25 mouse cellular contexts compared by ENCODE assay signal in genomic region chr11:4103522-4103921, GRCm38 (mm10). TPM values are rescaled to one million over a fixed set of nuclear protein-coding genes. Genes with fewer than 3 reads are reported as not detected.
DNase-seq lines count a peak whose midpoint lies in the region; ATAC-seq and TF ChIP-seq lines count a peak whose summit lies in the region.
"Had no signal": no experiment of that assay in that cellular context is flagged by ENCODE, and none has a peak within 500 bp of the region (broad histone marks: within the 10 kb centered on the region; RNA-seq: fewer than 3 reads in every experiment).

No protein-coding gene starts in this region.

- no peak for TF ChIP-seq EP300 in lung, postnatal 0 days (IDR thresholded peaks at IDR 0.05)

- WGBS in lung, embryonic 16.5 days, result 63% methylated on average over 14 of the region's 14 CpGs
- 60% methylated on average over 14 of the region's 14 CpGs for WGBS in lung, postnatal 0 days

- peak overlapping the region; percentile 79; the same call in 1 of the 2 replicates for H3K27ac ChIP-seq in layer of hippocampus, adult 2 months
- peak overlapping the region; percentile 1; the same call in 1 of the 2 replicates for H3K27ac ChIP-seq in left cerebral cortex, adult 2 months
- 0 out of 2 replicates have a peak overlapping the region, but pooled peaks have one; percentile 27 for H3K27ac ChIP-seq in lung, embryonic 16.5 days (ENCODE audit: low read length)
- no peak overlapping the region for H3K27ac ChIP-seq in lung, postnatal 0 days (ENCODE audit: low read length)

- intact Hi-C loops in left cerebral cortex, adult 2 months (cut with DNase I), result no loop called here

- H3K4me1 ChIP-seq in lung, embryonic 16.5 days (replicated peaks; ENCODE audit: control insufficient read depth, insufficient read depth, low read length), result no peaks in the 10 kb centered on the region
- no peaks in the 10 kb centered on the region for H3K4me1 ChIP-seq in lung, postnatal 0 days (ENCODE audit: insufficient read depth, low read depth, low read length)

- no peak for DNase-seq in layer of hippocampus, adult 2 months (ENCODE audit: low spot score in 2 of 2)
- no peak for DNase-seq in layer of hippocampus, adult 11-12 months (ENCODE audit: low spot score)
- DNase-seq in left cerebral cortex, adult 2 months (ENCODE audit: extremely low spot score in 1 of 2, low spot score in 2 of 2), result no peak
- DNase-seq in left cerebral cortex, adult 8-10 months (ENCODE audit: low spot score in 2 of 2), result no peak
- no peak for DNase-seq in lung, postnatal 36 days
- DNase-seq in lung, postnatal 0 days (ENCODE audit: low spot score), result no peak
- DNase-seq in lung, postnatal 10 days, result no peak
- DNase-seq: adrenal gland, adult 2 months; adrenal gland, adult 8-10 months; adrenal gland, postnatal 10 days; adrenal gland, postnatal 14 days; adrenal gland, postnatal 25 days; adrenal gland, postnatal 36 days; B cell, adult 2 months; cerebellum, adult 11 months; cerebellum, adult 11-12 months had no signal

- no peaks in the 10 kb centered on the region for H3K9me3 ChIP-seq in lung, embryonic 16.5 days (ENCODE audit: control insufficient read depth, low read length)
- H3K9me3 ChIP-seq in lung, postnatal 0 days (ENCODE audit: low read length), result no peaks in the 10 kb centered on the region
- H3K9me3 ChIP-seq: G1E had no signal

- TF ChIP-seq CTCF in layer of hippocampus, adult 2 months (conservative IDR thresholded peaks at IDR 0.05), result no peak
- TF ChIP-seq CTCF in left cerebral cortex, adult 2 months (IDR thresholded peaks at IDR 0.05), result no peak
- no peak for TF ChIP-seq CTCF in lung, postnatal 0 days (IDR thresholded peaks at IDR 0.05)

- H3K9ac ChIP-seq in lung, embryonic 16.5 days (ENCODE audit: low read length), result no peak overlapping the region
- no peak overlapping the region for H3K9ac ChIP-seq in lung, postnatal 0 days (replicated peaks; ENCODE audit: low read depth)

- no peak overlapping the region for H3K4me3 ChIP-seq in layer of hippocampus, adult 2 months
- H3K4me3 ChIP-seq in left cerebral cortex, adult 2 months, result no peak overlapping the region
- no peak overlapping the region for H3K4me3 ChIP-seq in lung, embryonic 16.5 days (ENCODE audit: low read length)
- no peak overlapping the region for H3K4me3 ChIP-seq in lung, postnatal 0 days (ENCODE audit: low read depth, low read length)

- no peaks in the 10 kb centered on the region for H3K27me3 ChIP-seq in lung, embryonic 16.5 days (ENCODE audit: control insufficient read depth, insufficient read depth, low read depth, low read length)
- no peaks in the 10 kb centered on the region for H3K27me3 ChIP-seq in lung, postnatal 0 days (replicated peaks; ENCODE audit: insufficient read depth, low read length)
- H3K27me3 ChIP-seq: CH12.LX, Patski had no signal

- peak; percentile 81 for ATAC-seq in lung, embryonic 16.5 days (ENCODE audit: low read depth)
- peak; percentile 65 for ATAC-seq in lung, postnatal 0 days
- ATAC-seq: activated CD4-positive, CD25-positive, alpha-beta regulatory T cell, adult 4 months; CD4-positive, CD25-positive, alpha-beta regulatory T cell, adult 4 months; Patski had no signal

- H3K36me3 ChIP-seq in lung, embryonic 16.5 days (ENCODE audit: control insufficient read depth, insufficient read depth, low read length), result no peaks in the 10 kb centered on the region
- H3K36me3 ChIP-seq in lung, postnatal 0 days (ENCODE audit: insufficient read depth, low read length), result no peaks in the 10 kb centered on the region

- H3K4me2 ChIP-seq in lung, embryonic 16.5 days (ENCODE audit: low read depth, low read length), result no peak overlapping the region
- H3K4me2 ChIP-seq in lung, postnatal 0 days (replicated peaks; ENCODE audit: low read depth, low read length), result no peak overlapping the region

RNA-seq across cellular contexts. Expression of gene Mtfp1, which starts 8.3 kb away (rescaled TPM):
- total RNA-seq in layer of hippocampus, adult 2 months (2021), result 100 to 1,000 TPM; 115 to 119 TPM
- 100 to 1,000 TPM in 1 of 2 experiments, 10 to 100 TPM in 1; 91.0 to 101 TPM for total RNA-seq in left cerebral cortex, adult 2 months (2021)
- 10 to 100 TPM; 67.7 to 84.0 (median 72.4) TPM for total RNA-seq in left cerebral cortex, adult 8-10 months (2022)
- 9.5 and 9.6 TPM in 2 replicates for polyA plus RNA-seq in lung, embryonic 16.5 days (2015; fragmentation: Nextera tagmentation; extraction: Ambion mirVana)
- 6.4 and 6.5 TPM in 2 replicates for polyA plus RNA-seq in lung, postnatal 0 days (2015; fragmentation: Nextera tagmentation; extraction: Ambion mirVana)

RNA-seq across cellular contexts. Expression of gene Sec14l2, which starts 19.7 kb away (rescaled TPM):
- total RNA-seq in layer of hippocampus, adult 2 months (2021), result 10 to 100 TPM; 62.8 to 67.6 TPM
- total RNA-seq in left cerebral cortex, adult 2 months (2021), result 10 to 100 TPM; 37.7 to 45.2 TPM
- 10 to 100 TPM; 35.3 to 36.8 (median 36.4) TPM for total RNA-seq in left cerebral cortex, adult 8-10 months (2022)
- 2.9 and 3.3 TPM in 2 replicates for polyA plus RNA-seq in lung, embryonic 16.5 days (2015; fragmentation: Nextera tagmentation; extraction: Ambion mirVana)
- polyA plus RNA-seq in lung, postnatal 0 days (2015; fragmentation: Nextera tagmentation; extraction: Ambion mirVana), result 6.5 and 7.6 TPM in 2 replicates

RNA-seq across cellular contexts. Expression of gene Rnf215, which starts 31.5 kb away (rescaled TPM):
- 10 to 100 TPM; 33.8 to 35.6 TPM for total RNA-seq in layer of hippocampus, adult 2 months (2021)
- total RNA-seq in left cerebral cortex, adult 2 months (2021), result 10 to 100 TPM; 32.1 to 32.6 TPM
- total RNA-seq in left cerebral cortex, adult 8-10 months (2022), result 10 to 100 TPM; 24.8 to 35.0 (median 31.1) TPM
- polyA plus RNA-seq in lung, embryonic 16.5 days (2015; fragmentation: Nextera tagmentation; extraction: Ambion mirVana), result 33.6 and 35.7 TPM in 2 replicates
- 57.8 and 59.0 TPM in 2 replicates for polyA plus RNA-seq in lung, postnatal 0 days (2015; fragmentation: Nextera tagmentation; extraction: Ambion mirVana)

RNA-seq across cellular contexts. Expression of gene Sec14l3, which starts 38.9 kb away (rescaled TPM):
- 1 to 10 TPM; 1.3 to 2.6 TPM for total RNA-seq in layer of hippocampus, adult 2 months (2021)
- total RNA-seq in left cerebral cortex, adult 2 months (2021), result 1 to 10 TPM; 1.3 to 1.4 TPM
- 1 to 10 TPM; 1.0 to 1.7 (median 1.4) TPM for total RNA-seq in left cerebral cortex, adult 8-10 months (2022)
- 41.5 and 63.9 TPM in 2 replicates for polyA plus RNA-seq in lung, embryonic 16.5 days (2015; fragmentation: Nextera tagmentation; extraction: Ambion mirVana)
- 529 and 716 TPM in 2 replicates for polyA plus RNA-seq in lung, postnatal 0 days (2015; fragmentation: Nextera tagmentation; extraction: Ambion mirVana)
- total RNA-seq: adrenal gland, adult 18-20 months; adrenal gland, adult 2 months; adrenal gland, postnatal 25 days; adrenal gland, postnatal 36 days; CH12.LX; MEL had no signal
- polyA plus RNA-seq: activated CD4-positive, CD25-positive, alpha-beta regulatory T cell, adult 4 months; adrenal gland, adult 2 months; C2C12; CD4-positive, CD25-positive, alpha-beta regulatory T cell, adult 4 months; G1E; Patski had no signal

RNA-seq across cellular contexts. Expression of gene Ccdc157, which starts 56.6 kb away (rescaled TPM):
- total RNA-seq in layer of hippocampus, adult 2 months (2021), result 10 to 100 TPM; 12.2 to 12.8 TPM
- total RNA-seq in left cerebral cortex, adult 2 months (2021), result 10 to 100 TPM; 16.4 to 17.9 TPM
- total RNA-seq in left cerebral cortex, adult 8-10 months (2022), result 10 to 100 TPM; 19.3 to 21.1 (median 19.9) TPM
- polyA plus RNA-seq in lung, embryonic 16.5 days (2015; fragmentation: Nextera tagmentation; extraction: Ambion mirVana), result 9.2 and 11.4 TPM in 2 replicates
- 7.3 and 8.2 TPM in 2 replicates for polyA plus RNA-seq in lung, postnatal 0 days (2015; fragmentation: Nextera tagmentation; extraction: Ambion mirVana)
